Mouse (Mus musculus) C2C12 (cell line): Measurements from ENCODE around the gene Bcl2a1a.
"Not testable (repeated sequence)": the region's sequence is repeated elsewhere in the genome, so short reads cannot be mapped to it uniquely, and the experiment has no call there.

ENCODE experiments used
- CTCF ChIP-seq: IDR thresholded peaks from one replicate; pipeline ENCODE4 v1.5.1; 2011; ENCODE audit not compliant: control insufficient read depth, insufficient read depth, insufficient read length
- MYOD1 ChIP-seq: IDR thresholded peaks from one replicate; pipeline ENCODE4 v1.6.1; 2011; ENCODE audit warnings: low read depth; ENCODE audit not compliant: control insufficient read depth, insufficient read length

DNA sequence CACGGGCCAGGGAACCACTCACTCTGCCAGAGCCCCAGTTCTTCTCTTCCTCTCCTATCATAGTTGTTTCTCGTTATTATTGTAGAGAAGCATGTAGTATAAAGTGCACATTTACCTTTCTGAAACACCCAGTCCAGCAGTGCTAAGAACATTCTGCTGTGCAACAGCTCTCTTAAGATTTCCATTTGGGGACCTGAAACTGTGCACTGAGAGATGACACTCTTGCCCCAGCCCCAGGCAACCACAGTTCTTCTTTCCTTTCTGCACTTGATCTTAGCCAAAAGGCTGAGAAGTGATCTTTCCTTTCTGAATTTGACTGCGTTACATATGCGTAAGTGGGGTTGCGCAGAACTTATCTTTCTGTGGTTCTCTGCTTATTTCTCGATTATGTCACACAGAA is 9.8 kb downstream of the Bcl2a1a start:
- not testable (repeated sequence) for TF ChIP-seq CTCF, MYOD1
